Mouse (Mus musculus) heart, postnatal 36 days (tissue): ENCODE measurements around the gene Ell2. TPM values are rescaled to one million over a fixed set of nuclear protein-coding genes. Genes with fewer than 3 reads are reported as not detected.

Experiments
- DNase-seq, 2 experiments: peaks; one replicate each; pipeline ENCODE4 v3.0.0; 2021 to 2022
- intact Hi-C: fragments of 180-260 bp; cut with DNase I; formaldehyde crosslinking; loops from one replicate; pipeline ENCODE4 v1.15.1; 2025
- total RNA-seq, 2 experiments: library from RNA; stranded (reverse); gene quantifications; 2 replicates each; pipeline ENCODE4 v1.2.3; 2021

The Ell2 gene
- total RNA-seq, 2 experiments from 2014 or later, result 17.0 to 23.2 TPM

GRCm38 (mm10) chr13:75762759-75763158 lies 56.2 kb downstream of the Ell2 start:
- intact Hi-C loops, result no loop called here
- no peak for DNase-seq

- intact Hi-C loops, result no loop called here
- no peak for DNase-seq
Observed at GRCm38 (mm10) chr13:75763280-75763679, 56.7 kb downstream of the Ell2 start.

GRCm38 (mm10) chr13:75765742-75766141 lies 59.2 kb downstream of the Ell2 start:
- intact Hi-C loops, result no loop called here
- no peak for DNase-seq

- DNase-seq, result no peak
- intact Hi-C loops, result no loop called here
Observed at GRCm38 (mm10) chr13:75766238-75766637, 59.7 kb downstream of the Ell2 start.

- intact Hi-C loops, result no loop called here
- DNase-seq, result no peak
Observed at GRCm38 (mm10) chr13:75766967-75767366, 60.4 kb downstream of the Ell2 start.

- no peak for DNase-seq
- intact Hi-C loops, result loop anchor here (10.0 kb wide), 1 partner anchor 366 kb away; no protein-coding TSS in a partner anchor
Observed at GRCm38 (mm10) chr13:75770744-75771143, 64.2 kb downstream of the Ell2 start.

- intact Hi-C loops, result loop anchor here (10.0 kb wide), 1 partner anchor 367 kb away; no protein-coding TSS in a partner anchor
- no peak for DNase-seq
Observed at GRCm38 (mm10) chr13:75771404-75771803, 64.8 kb downstream of the Ell2 start.

- intact Hi-C loops, result loop anchor here (10.0 kb wide), 1 partner anchor 367 kb away; no protein-coding TSS in a partner anchor
- DNase-seq, result no peak
Observed at GRCm38 (mm10) chr13:75771984-75772730, 65.6 kb downstream of the Ell2 start.

GRCm38 (mm10) chr13:75775961-75776360 lies 69.4 kb downstream of the Ell2 start:
- intact Hi-C loops, result loop anchor here (10.0 kb wide), 1 partner anchor 371 kb away; no protein-coding TSS in a partner anchor

GRCm38 (mm10) chr13:75776692-75777091 lies 70.1 kb downstream of the Ell2 start:
- DNase-seq, result no peak
- intact Hi-C loops, result loop anchor here (10.0 kb wide), 1 partner anchor 372 kb away; no protein-coding TSS in a partner anchor

More at GRCm38 (mm10) chr13:75775961-75776360, 69.4 kb downstream of the Ell2 start:
- no peak for DNase-seq

- intact Hi-C loops, result loop anchor here (10.0 kb wide), 1 partner anchor 373 kb away; no protein-coding TSS in a partner anchor
- no peak for DNase-seq
Observed at GRCm38 (mm10) chr13:75778156-75778555, 71.6 kb downstream of the Ell2 start.

GRCm38 (mm10) chr13:75779169-75779568 lies 72.6 kb downstream of the Ell2 start:
- intact Hi-C loops, result loop anchor here (10.0 kb wide), 1 partner anchor 374 kb away; no protein-coding TSS in a partner anchor
- no peak for DNase-seq

GRCm38 (mm10) chr13:75780096-75780495 lies 73.5 kb downstream of the Ell2 start:
- DNase-seq, result no peak
- intact Hi-C loops, result no loop called here

GRCm38 (mm10) chr13:75785726-75786125 lies 79.2 kb downstream of the Ell2 start:
- no peak for DNase-seq
- intact Hi-C loops, result no loop called here

GRCm38 (mm10) chr13:75786264-75786663 lies 79.7 kb downstream of the Ell2 start:
- no peak for DNase-seq
- intact Hi-C loops, result no loop called here

- intact Hi-C loops, result no loop called here
- DNase-seq, result no peak
Observed at GRCm38 (mm10) chr13:75787364-75787763, 80.8 kb downstream of the Ell2 start.

GRCm38 (mm10) chr13:75788178-75788577 lies 81.6 kb downstream of the Ell2 start:
- intact Hi-C loops, result no loop called here
- no peak for DNase-seq

GRCm38 (mm10) chr13:75789061-75789834 lies 82.7 kb downstream of the Ell2 start:
- DNase-seq, result no peak
- intact Hi-C loops, result no loop called here

- intact Hi-C loops, result no loop called here
- DNase-seq, result no peak
Observed at GRCm38 (mm10) chr13:75790550-75791205, 84.1 kb downstream of the Ell2 start.

GRCm38 (mm10) chr13:75793863-75794629 lies 87.5 kb downstream of the Ell2 start:
- no peak for DNase-seq
- intact Hi-C loops, result no loop called here
